Mouse (Mus musculus): ENCODE data around the gene Emp3.
"Not testable (repeated sequence)": the region's sequence is repeated elsewhere in the genome, so short reads cannot be mapped to it uniquely, and the experiment has no call there.

The Emp3 gene

GRCm38 (mm10) chr7:45921242-45921621, at the start of gene Emp3:
Emp3 (minus strand) TSS chr7:45921404.
- DNase-seq (ENCODE audit: low read depth) = peak; percentile 91

GRCm38 (mm10) chr7:45956611-45957010, 35.4 kb upstream of the Emp3 start:
- DNase-seq (ENCODE audit: low read depth) = no peak

- DNase-seq (ENCODE audit: low read depth) = no peak
Measured at GRCm38 (mm10) chr7:45949061-45949460, 27.9 kb upstream of the Emp3 start.

GRCm38 (mm10) chr7:45943280-45943679, 22.1 kb upstream of the Emp3 start:
- DNase-seq (ENCODE audit: low read depth) = peak; percentile 48

GRCm38 (mm10) chr7:45941986-45942385, 20.8 kb upstream of the Emp3 start:
- DNase-seq (ENCODE audit: low read depth) = no peak

- DNase-seq (ENCODE audit: low read depth) = no peak
Measured at GRCm38 (mm10) chr7:45939836-45940235, 18.6 kb upstream of the Emp3 start.

GRCm38 (mm10) chr7:45935114-45935513, 13.9 kb upstream of the Emp3 start:
- peak; percentile 89 for DNase-seq (ENCODE audit: low read depth)

- DNase-seq (ENCODE audit: low read depth) = not testable (repeated sequence)
Measured at GRCm38 (mm10) chr7:45933766-45934165, 12.6 kb upstream of the Emp3 start.

- peak; percentile 32 for DNase-seq (ENCODE audit: low read depth)
Measured at GRCm38 (mm10) chr7:45929688-45930087, 8.5 kb upstream of the Emp3 start.

GRCm38 (mm10) chr7:45928626-45929295, 7.6 kb upstream of the Emp3 start:
- DNase-seq (ENCODE audit: low read depth) = no peak

GRCm38 (mm10) chr7:45924429-45924816, 3.2 kb upstream of the Emp3 start:
- no peak for DNase-seq (ENCODE audit: low read depth)

- no peak for DNase-seq (ENCODE audit: low read depth)
Measured at GRCm38 (mm10) chr7:45923762-45924428, 2.7 kb upstream of the Emp3 start, which contains the start of gene Ccdc114. Ccdc114 (plus strand) TSS chr7:45924072.

GRCm38 (mm10) chr7:45922928-45923761, 1.9 kb upstream of the Emp3 start:
- DNase-seq (ENCODE audit: low read depth) = no peak

GRCm38 (mm10) chr7:45921950-45922600, 871 bp upstream of the Emp3 start:
- DNase-seq (ENCODE audit: low read depth) = no peak

GRCm38 (mm10) chr7:45920583-45921241, 492 bp downstream of the Emp3 start:
- peak; percentile 95 for DNase-seq (ENCODE audit: low read depth)

GRCm38 (mm10) chr7:45919761-45920160, 1.4 kb downstream of the Emp3 start:
- no peak for DNase-seq (ENCODE audit: low read depth)

- DNase-seq (ENCODE audit: low read depth) = no peak
Measured at GRCm38 (mm10) chr7:45919083-45919671, 2.0 kb downstream of the Emp3 start.

- no peak for DNase-seq (ENCODE audit: low read depth)
Measured at GRCm38 (mm10) chr7:45917926-45918325, 3.3 kb downstream of the Emp3 start.

GRCm38 (mm10) chr7:45917004-45917704, 4.0 kb downstream of the Emp3 start:
- peak; percentile 32 for DNase-seq (ENCODE audit: low read depth)

Measured in NIH3T3 (cell line).